Mouse (Mus musculus) right cerebral cortex, postnatal 10 days (tissue): Measurements from ENCODE around the gene Rmi2.

Source experiments
- DNase-seq, 2 experiments: peaks; one replicate each; pipeline ENCODE4 v3.0.0; 2021; ENCODE audit warnings: low spot score in 2 of 2

Gene Rmi2

GRCm38 (mm10) chr16:10866841-10867240, 32.0 kb downstream of the Rmi2 start:
- DNase-seq = no peak

GRCm38 (mm10) chr16:10867501-10867900, 32.6 kb downstream of the Rmi2 start:
- no peak for DNase-seq

- peak; percentile 51 to 66 for DNase-seq
Measured at GRCm38 (mm10) chr16:10867904-10868440, 33.1 kb downstream of the Rmi2 start.

GRCm38 (mm10) chr16:10870969-10871368, 36.1 kb downstream of the Rmi2 start:
- no peak for DNase-seq

- DNase-seq = no peak
Measured at GRCm38 (mm10) chr16:10872825-10873360, 38.0 kb downstream of the Rmi2 start.

GRCm38 (mm10) chr16:10873654-10874053, 38.8 kb downstream of the Rmi2 start:
- peak; percentile 82 to 92 for DNase-seq

- no peak for DNase-seq
Measured at GRCm38 (mm10) chr16:10878227-10878626, 43.4 kb downstream of the Rmi2 start.

GRCm38 (mm10) chr16:10879467-10879866, 44.6 kb downstream of the Rmi2 start:
- peak in 1 of 2 experiments; percentile 68 for DNase-seq

GRCm38 (mm10) chr16:10881231-10881962, 46.5 kb downstream of the Rmi2 start:
- peak; percentile 54 to 62 for DNase-seq

GRCm38 (mm10) chr16:10887436-10887835, 52.6 kb downstream of the Rmi2 start:
- no peak for DNase-seq

GRCm38 (mm10) chr16:10890363-10890762, 55.5 kb downstream of the Rmi2 start:
- no peak for DNase-seq

- no peak for DNase-seq
Measured at GRCm38 (mm10) chr16:10893161-10893560, 58.3 kb downstream of the Rmi2 start.

- no peak for DNase-seq
Measured at GRCm38 (mm10) chr16:10895906-10896305, 61.0 kb downstream of the Rmi2 start.

GRCm38 (mm10) chr16:10897372-10897771, 62.5 kb downstream of the Rmi2 start:
- no peak for DNase-seq

GRCm38 (mm10) chr16:10900736-10901135, 65.9 kb downstream of the Rmi2 start:
- DNase-seq = no peak

GRCm38 (mm10) chr16:10901956-10902355, 67.1 kb downstream of the Rmi2 start:
- DNase-seq = no peak

GRCm38 (mm10) chr16:10902849-10903248, 68.0 kb downstream of the Rmi2 start:
- DNase-seq = no peak

GRCm38 (mm10) chr16:10905661-10906113, 70.8 kb downstream of the Rmi2 start:
- DNase-seq = no peak

- no peak for DNase-seq
Measured at GRCm38 (mm10) chr16:10910541-10910940, 75.7 kb downstream of the Rmi2 start.

- no peak for DNase-seq
Measured at GRCm38 (mm10) chr16:10911061-10911460, 76.2 kb downstream of the Rmi2 start.

GRCm38 (mm10) chr16:10915066-10915465, 80.2 kb downstream of the Rmi2 start:
- no peak for DNase-seq

GRCm38 (mm10) chr16:10916271-10916670, 81.4 kb downstream of the Rmi2 start:
- no peak for DNase-seq

- DNase-seq = no peak
Measured at GRCm38 (mm10) chr16:10919856-10920255, 85.0 kb downstream of the Rmi2 start.
